Mouse (Mus musculus) thymus, postnatal 4 days (tissue): ENCODE results near the gene Alkbh1.

Source experiments
- DNase-seq: peaks from one replicate; pipeline ENCODE4 v3.0.0; 2021

Alkbh1 gene

DNA sequence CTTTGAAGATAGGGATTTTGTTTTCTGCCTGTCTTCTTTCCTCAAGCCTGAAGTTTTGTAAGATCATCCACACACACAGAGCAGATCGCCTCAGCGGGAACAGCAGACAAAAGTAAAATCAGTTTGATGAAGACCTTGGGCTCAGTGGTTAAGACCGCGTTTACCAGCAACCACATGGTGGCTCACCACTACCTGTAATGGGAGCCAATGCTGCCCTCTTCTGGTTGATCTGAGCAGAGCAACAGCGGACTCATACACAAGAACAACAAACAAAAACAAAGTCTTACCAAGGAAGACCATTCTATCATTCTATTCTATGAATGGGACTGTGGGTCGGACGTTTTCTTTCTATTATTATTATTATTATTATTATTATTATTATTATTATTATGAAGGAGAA is 27.1 kb downstream of the Alkbh1 start:
- peak; percentile 75 for DNase-seq

DNA sequence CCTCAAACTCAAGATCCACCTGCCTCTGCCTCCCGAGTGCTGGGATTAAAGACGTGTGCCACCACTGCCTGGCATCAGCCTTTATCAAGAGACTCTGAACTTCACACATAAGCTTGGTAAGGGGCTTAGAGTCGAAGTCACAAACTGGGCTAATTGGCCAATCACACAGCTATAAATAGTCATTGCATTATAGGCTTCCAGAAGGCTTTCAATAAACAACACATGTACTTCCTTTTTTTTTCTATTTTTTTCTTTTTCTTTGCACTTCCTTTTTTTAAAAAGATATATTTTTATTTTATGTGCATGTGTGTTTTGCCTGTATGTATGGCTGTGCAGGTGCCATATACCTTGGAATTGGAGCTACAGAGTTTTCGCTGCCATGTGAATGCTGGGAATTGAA is 28.5 kb downstream of the Alkbh1 start:
- no peak for DNase-seq

DNA sequence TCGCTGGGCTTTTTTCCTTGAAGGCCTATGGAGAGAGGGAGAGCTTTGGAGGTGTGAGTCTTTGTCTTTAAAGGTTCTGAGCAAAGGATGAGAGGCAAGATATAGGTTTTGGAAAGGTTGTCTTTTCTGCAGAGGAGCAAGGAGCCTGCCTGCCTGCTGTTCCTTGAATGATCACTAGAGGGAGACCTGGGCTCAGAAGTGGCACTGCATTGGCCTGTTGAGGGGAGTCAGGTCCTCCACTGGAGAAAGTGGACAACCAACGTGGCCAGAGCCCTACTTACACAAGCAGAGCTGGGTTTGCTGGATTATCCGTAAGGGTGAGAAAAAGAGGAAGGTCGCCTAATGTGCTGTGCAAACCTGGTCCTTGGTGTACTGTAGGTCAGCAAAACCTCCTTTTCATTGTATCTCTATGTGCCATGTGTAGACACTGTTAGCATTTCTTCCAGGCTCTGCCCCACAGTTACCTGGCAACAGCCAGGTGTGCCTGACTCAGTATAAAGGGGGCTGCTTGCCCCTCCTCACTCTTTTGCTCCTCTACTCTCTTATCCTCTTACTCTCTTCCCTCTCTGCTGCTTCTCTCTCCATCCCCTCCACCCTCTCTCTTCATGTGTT is 30.5 kb downstream of the Alkbh1 start:
- peak; percentile 80 for DNase-seq

DNA sequence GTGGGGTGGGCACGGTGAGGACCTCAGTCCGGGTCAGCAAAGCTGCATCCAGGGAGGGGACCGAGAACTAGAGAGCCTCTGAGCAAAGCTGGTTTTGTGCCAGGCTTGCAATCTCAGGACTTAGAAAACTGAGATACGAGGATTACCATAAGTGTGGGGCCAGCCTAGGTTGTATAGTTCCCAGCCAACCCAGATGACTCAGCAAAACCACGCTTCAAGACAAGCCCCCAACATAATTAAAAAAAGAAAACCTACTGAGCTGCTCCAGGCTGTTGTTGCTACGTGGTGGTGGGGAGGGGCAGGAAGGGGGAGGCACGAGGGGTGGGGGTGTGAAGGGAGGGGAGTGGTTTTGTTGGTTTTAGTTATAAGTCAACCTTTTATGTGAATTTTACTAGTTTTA is 32.8 kb downstream of the Alkbh1 start:
- DNase-seq: no peak

DNA sequence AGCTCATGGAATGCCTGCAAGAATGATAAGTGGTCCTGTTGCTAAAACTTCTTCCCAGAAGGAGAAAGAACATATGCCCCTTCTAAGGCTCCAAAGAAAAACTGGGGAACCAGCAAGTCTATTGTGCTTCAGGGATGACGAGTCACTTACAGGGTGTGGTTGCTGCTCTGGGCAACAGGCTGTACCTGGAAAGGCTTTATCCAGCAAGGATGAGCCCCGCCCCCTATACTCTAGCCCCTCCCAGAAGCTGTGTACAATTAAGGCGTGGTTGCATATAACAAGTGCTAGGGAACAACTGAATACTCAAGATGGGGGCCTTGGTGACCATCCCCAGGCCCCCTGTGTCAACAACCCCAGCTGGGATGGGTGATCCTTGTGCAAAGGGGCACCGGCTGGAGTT is 34.7 kb downstream of the Alkbh1 start:
- DNase-seq: no peak

DNA sequence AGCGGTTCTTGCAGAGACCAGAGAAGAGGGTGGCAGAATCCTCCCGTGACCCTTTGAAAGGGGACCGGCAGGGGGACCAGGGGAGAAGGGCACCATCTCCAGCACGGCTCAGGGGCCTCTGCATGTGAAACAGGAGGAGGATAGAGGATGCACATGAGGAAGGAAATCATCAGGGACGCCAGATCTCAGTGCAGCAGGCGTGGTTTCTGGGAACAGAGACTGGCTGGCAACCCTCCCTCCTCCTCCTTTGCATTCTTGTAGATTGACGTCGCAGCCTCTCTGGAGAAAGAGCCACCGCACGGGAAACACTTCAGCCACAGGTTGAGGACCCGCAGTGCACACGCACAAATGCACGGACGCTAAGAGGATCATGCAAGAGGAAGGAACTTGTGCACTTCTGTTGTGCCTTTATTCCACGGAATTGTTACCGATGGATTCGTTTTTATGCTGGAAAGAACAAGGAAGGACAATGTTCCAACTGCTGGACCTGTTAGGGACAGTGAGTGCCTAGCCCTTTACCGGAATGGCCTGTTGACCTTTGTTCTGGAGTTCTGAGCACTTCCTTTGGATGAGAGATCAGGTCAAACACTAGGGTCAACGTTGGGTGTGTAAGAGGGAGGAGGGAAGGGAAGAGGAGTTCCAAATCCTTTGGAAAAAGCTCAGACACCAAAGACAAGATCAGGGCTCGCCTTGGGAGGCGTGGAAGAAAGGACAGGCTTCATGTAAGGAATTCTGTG is 35.8 kb downstream of the Alkbh1 start:
- DNase-seq: no peak

DNA sequence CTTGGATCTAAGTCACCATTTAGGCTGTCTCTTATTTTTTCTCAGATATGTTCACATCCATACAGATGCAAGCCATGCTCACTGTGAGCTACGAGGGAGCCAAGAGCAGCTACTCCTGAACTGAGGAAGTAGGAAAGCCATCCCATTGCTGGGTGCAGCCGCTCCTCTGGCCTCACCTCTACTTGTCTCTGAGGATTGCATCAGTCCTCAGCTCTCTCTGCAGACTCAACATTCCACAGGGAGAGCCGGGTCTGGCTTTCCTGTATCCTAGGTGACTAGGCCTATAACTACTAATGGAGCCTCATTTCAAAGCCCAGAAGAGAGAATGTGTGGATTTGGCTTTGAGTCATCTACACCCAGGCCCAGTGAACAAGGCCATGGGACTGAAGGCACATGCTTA is 38.1 kb downstream of the Alkbh1 start:
- no peak for DNase-seq

DNA sequence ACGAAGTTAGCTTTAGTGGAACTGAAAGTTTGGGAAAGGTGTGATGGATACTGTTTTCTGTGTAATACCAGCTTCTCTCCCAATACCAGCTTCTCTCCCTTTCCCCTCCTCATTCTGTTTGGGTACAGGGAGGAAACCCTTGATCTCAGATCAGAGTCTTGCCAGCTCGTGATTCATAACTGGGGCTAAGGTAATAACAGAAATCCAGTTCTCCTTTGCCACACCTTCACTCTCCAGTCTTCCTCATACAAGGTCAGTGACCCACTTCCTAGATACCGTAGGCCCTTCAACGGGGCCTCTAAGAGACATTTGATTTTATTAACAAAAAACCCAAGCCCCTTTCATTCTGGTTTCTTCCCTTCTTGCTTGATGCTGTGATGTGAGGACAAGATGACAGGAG is 38.7 kb downstream of the Alkbh1 start:
- no peak for DNase-seq

DNA sequence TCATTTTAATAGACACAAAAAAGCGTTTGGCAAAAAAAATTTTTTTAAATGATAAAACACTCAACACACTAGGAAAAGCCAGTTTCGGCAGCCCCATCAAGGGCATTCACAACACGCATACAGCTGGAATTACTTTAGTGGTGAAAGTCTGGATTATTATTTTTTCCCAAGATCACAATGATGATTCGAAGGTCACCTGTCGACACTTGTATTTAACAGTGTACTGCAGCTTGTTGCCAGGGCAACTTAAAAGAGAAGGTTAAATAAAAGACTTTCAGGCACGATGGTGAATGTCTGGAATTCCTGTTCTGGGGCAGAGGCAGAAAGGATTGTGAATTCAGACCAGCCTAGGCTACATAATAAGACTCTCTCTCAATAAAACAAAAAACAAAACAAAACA is 41.9 kb downstream of the Alkbh1 start:
- DNase-seq: no peak

DNA sequence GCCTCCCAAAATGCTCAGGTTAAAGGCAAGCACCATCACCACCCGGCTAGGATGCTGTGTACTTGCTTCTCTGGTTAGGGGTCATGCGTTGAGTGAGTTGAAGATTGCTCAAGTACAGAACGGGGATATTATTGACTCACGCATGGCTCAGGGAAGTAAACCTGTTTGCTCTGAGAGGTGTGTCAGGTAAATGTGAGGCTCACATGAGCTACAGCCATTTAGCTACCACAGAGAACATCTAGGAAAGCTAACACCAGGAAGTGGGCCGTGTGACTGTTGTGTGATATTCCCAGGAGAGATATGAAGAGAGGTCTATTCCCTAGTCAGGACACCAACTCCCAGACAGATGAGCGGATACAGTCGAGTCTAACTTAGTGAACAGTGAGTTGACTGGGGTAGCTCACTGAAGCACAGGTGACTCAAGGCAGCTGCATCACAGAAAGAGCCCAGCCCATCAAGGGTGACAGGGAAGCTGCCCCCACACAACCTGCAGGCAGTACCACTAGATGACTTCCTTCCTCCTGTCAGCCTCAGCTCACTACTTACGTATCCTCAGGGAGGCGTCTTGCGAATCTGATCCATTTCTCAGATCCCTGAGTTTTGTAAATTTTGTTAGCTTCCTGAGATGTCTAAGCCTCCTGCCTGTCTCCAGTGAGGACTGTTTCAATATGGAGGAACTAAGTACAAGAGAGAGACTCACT is 44.5 kb downstream of the Alkbh1 start:
- no peak for DNase-seq

DNA sequence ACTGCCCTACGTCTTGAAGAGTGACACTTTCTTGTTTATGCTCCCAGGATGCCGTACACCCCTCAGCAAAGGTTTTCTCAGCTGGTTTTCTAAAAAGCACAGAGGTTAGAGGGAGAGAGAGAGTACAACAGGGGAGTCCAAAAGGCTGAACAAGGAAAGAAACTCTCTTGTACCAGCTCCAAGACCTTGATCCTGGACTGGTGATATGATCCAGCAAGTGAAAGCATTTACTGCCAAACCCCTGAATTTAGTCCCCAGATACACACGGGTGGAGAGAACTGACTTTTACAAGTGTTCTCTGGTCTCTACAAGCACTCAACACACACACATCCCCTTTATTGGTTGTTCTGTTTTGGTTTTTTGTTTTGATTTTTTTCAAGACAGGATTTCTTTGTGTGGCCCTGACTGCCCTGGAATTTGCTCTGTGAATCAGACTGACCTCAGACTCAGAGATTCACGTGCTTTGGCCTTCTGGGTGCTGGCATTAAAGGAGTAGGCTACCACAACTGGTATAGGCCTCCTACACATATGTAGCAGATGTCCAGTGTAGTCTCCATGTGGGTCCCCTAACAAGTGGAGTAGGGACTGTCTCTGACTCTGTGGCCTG is 45.9 kb downstream of the Alkbh1 start:
- no peak for DNase-seq

DNA sequence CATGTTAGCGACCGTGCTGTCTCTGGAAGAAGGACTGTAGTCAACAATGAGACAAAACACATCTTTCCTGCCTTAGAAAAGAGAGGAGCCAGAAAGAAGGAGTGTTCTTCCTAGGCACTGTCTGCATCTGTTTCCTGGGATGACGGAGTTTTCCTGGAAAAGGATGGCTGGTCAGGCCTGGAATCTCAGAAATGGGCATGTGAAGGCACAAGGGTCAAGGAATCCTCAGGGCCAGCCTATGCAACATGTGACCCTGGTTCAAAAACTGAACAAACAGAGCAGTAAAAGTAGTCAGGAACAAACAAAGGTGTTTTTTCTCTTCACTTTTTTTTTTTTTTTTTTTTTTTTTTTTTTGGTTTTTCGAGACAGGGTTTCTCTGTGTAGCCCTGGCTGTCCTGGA is 46.7 kb downstream of the Alkbh1 start:
- no peak for DNase-seq

DNA sequence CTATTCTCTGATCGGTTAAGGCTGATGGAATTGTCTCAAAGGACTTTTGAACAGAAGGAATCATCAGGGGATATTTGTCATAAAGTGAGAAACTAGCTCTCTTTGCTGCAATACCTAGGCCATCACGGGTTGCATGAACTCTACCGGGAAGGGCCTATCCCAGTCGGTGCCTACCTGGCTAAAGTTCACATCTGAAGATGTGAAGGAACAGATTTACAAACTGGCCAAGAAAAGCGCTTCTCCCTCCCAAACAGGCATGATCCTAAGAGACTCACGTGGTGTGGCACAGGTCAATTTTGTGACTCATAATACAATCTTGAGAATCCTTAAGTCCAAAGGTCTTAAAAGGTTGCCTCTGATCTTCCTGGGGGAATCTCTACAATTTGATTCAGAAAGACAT is 49.5 kb downstream of the Alkbh1 start:
- no peak for DNase-seq

DNA sequence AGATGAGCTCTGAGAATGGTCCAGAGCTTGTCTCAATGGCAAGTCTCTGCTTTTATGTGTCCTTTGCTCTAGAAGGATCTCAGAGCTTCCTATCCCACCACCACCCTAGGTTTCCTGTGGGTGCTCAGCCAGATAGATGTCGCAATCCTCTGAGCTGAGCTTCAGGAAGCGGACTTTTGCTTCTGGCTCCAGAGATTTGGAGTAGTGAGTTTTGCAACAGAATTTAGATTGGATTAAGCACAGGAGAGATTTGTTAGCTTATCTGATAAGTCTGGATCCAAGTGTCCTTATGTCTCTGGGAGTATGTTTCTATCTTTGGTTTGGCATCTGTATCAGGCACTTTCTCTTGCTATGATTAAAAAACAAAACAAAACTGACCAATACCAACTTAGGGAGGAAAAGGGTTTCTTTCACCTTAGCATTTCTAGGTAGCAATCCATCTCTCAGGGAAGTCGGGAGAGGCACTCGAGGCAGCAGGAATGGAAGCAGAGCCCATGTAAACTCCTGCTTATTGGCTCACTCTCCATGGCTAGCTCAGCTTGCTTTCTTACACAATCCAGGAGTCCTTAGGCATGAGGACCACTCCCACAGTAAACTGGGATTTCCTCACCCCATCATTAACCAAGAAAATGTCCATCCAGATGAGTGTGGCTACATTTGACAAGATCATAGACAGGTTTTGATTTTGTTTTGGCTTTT is 50.2 kb downstream of the Alkbh1 start:
- no peak for DNase-seq

DNA sequence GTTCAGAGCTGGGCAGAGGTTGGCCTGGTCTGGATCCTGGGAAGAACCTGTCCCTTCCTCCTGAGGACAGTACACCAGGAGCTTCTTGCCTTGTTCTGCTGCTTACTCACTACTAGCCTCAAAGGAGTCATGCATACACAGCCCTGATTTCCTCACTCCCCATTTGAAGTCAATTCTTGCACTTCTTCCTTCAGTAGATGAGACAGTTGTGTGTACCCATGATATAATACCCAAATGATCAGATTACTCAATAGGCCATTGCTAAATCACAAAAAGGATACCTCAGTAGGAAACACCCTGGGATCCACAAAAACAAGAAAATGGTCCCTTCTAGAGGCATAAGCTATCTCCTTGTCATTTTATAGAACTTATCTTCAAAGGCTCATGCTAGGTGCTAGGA is 52.5 kb downstream of the Alkbh1 start:
- DNase-seq: no peak

DNA sequence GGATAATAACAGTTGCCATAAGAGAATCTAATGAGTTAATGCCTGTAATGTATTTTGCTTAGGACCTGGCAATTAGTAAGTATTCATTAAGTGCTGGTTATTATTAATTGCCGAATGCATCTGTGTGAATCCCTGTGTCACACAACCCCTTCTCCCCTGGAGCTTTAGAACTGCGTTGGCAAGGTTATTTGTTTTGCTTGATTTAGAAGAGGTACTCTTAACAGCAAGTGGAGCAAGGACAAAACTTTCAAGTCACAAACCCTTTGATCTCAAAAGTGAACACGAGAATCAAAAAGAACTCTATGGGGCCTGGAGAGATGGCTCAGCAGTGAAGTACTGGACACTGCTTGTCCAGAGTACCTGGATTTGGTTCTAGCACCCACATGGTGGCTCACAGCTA is 54.6 kb downstream of the Alkbh1 start:
- DNase-seq: no peak

DNA sequence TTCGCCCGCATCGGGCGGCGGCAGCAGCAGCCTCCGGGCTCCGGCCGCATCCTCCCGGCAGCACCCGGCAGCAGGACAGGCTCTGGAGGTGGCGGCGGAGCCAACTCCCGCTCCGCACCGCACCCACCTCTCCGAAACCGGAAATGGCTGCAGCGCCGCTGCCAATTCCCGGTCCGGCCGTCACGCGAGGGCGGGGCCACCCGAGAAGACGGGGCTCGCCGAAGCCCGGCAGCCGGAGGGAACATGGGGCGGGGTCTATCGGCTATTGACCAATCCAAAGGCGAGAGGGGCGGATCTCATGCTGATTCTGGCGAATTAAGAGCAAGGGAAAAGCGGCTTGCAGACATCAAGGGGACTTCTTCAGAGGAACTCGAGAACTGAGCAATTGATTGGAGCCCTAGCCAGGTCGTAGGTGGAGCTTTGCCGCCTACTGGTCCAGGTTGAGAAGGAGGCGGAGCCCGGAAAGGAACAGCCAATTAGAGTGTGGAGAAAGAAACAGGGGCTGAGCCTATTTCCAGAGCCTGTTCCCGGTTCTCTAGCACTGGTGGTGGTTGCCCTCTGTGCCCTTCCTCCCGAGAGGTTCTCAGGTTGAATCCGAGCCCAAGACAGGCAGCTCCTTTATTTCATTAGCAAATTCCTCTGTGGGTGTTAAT is 55.6 kb downstream of the Alkbh1 start, which contains the start of gene Sptlc2:
Gene Sptlc2, minus strand, starts transcription at position 234 of the 653 bp plus-strand sequence.
- DNase-seq: peak; percentile 99

DNA sequence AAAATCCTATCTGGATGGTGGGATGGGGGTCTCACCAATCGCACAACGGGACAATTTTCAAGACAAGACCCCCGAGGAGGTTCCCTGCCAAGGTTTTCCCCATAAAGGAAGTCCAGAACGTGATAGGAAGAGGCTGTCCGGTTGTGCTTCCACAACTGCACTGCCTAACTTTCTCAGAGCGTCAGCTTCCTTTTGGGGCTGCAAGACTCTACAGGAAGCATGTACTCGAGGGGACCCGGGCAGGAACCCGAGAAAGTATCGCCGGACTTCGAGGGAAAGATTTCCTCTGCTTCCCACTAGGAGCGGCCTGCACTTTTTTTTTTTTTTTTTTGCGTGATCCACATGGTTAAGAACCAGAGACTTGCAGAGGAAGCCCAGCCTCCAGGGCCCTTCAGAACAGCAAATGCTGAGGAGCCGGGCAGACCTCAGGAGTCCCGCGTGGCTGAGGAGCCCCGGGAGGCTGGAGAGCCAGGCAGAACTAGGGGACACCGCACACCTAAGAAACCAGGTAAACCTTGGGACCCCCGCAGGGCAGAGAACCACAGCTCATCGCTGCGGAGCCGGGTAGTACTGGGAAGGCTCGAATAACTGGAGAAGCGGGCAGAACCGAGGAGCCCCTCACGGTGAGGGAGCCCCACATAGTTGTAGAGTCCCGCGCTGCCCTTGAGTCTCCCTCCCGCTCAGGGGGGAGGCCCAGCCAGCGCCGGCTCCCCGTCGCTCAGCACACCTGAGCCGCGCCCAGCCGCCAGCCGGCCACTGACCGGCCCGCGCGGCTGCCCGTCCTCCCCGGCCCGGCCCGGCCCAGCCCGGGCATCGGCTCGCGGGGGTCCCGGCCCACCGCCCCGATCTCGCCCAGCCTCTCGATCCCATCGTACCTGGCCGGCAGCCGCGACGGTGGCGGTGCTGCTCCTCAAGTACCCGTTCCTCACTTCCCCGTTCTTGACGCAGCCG is 56.4 kb downstream of the Alkbh1 start:
- no peak for DNase-seq

DNA sequence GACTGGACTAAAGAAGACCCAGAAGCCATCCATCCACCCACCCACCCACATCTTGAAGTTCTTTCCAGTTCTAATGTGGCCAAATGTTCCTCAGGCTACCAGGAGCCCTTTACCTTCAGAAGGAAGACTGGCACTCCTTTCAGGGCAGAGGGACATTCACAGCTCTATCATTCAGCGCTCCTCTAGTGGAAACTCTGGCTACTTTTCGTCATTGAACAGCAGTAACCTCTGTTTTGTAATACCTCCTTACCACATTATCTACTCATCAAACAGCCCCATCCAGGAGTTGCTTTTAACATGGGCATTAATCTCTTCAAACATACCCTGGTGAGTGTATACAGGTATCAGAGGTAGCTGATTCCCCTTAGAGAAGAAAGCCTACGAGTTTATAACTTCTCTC is 58.8 kb downstream of the Alkbh1 start:
- no peak for DNase-seq

DNA sequence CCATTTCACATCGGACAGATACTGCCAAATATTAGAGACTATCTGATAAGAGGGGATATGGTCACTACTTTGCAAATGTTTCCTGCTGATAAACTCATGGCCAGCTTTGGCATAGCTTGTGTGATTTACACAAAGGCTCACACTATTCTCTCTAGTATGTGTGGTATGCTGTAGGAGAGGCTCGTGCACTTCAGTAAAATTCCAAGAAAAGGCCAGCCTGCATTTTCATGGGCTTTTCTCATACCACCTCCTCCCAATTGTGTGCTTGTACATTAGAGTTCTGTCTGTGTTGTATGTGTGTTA is 62.5 kb downstream of the Alkbh1 start:
- no peak for DNase-seq

DNA sequence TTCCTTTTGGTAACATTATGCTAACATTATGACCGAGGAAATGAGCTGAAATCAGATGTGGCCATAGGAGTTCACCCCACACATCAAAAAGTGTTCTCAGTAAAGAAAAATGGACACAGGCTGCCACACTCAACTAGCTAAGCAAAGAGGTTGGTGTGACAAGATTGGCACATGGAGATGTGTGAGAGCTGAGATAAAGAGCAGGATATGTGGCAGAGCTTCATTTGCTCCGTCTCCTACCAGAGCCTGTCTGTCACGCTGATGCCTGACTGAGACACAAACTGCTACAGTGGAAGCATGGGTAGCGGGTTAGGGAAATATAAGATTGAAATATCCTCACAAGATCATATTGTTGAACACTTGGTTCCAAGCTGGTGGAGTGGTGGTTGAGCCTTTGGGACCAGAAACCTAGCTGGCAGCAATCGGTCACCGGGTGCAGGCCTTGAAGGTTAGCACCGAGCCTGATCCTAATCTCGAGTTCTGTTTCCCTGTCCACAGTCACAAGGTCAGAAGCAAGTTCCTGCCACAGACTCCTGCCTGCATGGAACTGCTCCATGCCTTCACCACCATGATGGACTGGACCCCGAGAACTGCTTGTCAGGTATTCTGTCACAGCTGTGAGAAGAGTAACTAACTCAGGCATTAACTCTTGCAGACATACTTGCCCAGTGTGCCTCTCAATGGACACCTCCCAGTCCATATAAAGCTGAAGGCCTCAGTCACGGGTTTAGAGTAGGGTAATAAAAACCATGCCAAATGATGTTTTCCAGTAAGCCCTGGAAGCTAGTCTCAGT is 63.0 kb downstream of the Alkbh1 start:
- DNase-seq: no peak
